Mouse (Mus musculus): ENCODE data around the gene Popdc3.
A peak's percentile ranks its signal among the peaks of the same experiment; 100 is the strongest.
"Not testable (repeated sequence)": the region's sequence is repeated elsewhere in the genome, so short reads cannot be mapped to it uniquely, and the experiment has no call there.

Gene Popdc3

DNA sequence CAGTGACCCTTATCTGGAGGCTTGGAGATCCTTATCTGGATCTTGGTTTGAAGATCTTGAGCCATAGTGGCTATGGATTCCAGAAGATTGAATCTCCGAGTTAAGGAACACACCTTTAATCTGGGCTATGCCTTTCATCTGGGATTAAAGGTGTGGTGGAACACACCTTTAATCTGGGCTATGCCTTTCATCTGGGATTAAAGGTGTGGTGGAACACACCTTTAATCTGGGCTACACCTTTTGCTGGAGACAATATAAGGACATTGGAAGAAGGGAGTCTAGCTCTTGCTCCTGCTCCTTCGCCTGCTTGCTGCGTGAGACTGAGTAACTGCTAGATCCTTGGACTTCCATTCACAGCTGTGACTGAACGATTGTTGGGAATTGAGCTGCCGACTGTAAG is at the start of gene Popdc3:
TSS of gene Popdc3 (plus strand) at position 301 of the 400 bp plus-strand sequence.
- DNase-seq: not testable (repeated sequence)

DNA sequence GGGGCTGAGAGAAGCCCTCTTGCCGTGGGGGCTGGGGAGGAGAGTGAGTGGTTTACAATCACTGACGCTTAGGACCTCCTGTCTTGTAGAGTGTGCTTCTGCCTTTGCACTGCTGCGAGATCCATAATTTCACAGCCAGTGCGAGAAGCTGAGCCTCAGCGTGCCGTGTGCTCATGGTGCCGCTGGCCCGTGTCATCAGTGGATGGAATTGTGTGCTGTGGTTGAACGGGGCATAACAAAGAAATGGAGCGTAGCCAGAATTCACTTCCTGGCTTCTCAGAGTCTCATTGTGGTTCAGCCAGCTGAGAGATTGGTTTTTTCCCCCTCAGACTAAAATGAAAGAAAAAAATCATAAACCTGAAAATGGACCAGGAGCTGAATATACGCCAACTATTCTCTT is 48.8 kb upstream of the Popdc3 start:
- DNase-seq: peak; percentile 30

DNA sequence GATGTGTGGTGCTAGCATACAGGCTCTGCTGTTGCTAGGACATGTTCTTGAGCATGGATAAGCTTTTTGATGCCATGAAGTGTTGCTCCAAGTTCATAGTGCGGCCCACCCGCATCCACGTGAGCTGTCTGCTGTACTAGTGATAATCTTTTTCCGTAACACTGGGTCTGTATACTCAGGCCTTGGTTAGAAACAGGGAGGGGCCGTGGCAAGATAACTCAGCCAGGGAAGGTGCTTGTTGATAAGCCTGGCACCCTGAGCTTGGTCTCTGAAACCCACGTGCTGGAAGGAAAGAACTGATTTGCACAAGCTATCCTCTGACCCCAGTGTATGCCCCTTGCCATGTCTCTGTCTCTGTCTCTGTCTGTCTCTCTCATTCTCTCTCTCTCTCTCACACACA is 47.9 kb upstream of the Popdc3 start:
- DNase-seq: no peak

DNA sequence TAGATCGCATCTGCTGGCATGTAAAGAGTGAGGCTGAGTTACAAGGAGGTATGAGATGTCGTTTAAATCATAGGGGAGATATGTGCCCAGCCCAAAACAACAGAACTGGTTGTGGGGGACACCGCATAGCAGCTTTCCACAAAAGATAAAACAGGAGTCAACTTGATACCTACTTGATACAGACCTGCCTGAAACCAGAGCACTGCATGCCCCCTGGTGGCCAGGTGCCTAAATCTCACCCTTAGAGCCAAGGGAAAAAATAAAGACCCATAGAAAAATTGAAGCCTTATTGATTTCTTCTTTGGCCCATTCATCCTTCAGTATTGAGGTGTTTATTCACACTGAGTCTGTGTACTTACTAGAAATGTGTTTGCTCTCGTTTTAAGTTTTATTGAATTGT is 45.5 kb upstream of the Popdc3 start:
- DNase-seq: peak; percentile 73

DNA sequence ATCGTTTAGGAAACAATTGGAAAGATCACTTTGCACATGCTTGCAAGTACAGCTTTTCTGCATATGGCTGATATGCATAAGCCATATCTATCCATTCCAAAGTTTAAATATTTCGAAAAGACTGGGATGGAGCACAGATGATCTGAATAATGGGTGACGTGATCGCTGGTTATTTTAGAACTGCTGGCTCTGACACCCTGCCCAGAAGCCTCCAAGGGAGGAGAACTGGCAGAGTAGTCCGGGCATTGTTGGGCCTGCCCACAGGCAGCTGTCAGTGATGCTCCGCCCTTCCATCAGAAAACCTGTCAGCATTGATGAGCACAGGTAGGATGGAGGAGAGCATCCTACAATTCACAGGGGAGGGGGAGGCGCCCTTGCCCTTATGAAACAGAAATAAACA is 41.1 kb upstream of the Popdc3 start:
- no peak for DNase-seq

DNA sequence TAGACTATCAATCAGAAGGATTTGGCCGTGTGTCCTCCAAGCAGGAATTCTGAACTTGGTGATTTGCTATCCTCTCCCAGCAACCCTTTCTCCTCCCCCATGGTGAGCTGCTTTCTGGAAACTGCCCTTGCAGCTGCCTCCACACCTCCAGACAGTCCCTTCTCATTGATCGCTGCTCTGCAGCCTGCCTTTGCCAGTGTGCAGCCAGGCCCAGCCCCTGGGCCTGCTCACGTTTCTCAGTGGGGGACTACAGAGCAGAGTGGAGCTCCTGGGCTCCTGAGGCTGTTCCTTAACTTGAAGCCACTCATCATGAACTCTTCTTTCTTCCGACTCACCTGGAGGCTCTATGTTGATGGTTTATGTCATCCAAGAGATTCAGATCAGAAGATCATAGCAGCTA is 38.0 kb upstream of the Popdc3 start:
- DNase-seq: no peak

DNA sequence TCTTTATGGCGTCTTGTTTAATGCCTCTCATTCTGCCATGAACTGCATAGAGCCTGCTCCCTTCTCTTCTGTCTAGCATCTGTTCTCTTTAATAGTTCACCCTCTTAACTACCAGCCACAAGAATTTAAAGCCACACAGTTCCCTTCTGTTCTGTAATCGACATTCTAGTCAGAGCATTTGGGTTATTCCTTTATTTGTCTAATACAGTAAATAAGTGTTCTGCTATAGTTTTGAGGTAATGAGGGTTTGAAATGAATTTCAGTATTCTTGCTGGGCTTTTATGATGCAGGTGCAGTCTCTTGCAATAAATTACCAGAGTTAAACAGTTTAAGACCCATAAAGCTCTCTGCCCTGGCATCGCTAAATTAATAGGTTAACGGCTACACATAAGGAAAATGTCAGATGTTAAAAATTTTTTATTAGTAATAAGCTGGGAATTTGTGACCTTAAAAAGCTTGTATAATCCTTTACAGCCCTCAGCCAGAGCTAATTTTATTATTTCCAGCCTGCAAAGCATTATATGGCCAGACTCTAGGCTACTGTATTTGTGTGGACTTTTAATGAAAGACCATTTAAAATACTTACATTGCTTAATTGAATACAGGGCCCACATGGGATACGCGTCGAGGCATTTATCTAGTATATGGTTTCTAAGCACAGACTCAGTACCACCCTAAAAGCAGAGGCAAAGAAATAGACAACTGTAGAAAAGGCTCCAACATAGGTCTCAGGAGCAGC is 37.3 kb upstream of the Popdc3 start:
- no peak for DNase-seq

DNA sequence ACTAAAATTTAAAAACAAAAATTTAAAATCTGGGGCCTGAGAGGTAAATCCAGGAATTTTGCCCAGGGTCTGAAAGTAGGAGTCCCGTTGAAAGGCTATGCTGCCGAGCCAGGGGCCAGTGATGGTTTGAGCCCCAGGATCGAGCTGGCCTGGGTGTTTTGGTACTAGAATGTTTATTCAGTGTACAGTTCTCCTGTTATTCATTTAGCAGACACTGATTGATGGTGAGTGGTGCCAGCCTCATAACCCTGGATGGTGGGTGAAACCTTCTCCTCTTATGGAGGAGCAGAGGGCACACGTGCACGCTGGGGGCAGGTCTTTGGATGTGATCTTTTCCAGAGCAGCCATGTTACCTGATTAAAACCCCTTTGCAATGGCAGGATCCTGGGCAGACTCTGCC is 35.5 kb upstream of the Popdc3 start:
- no peak for DNase-seq

DNA sequence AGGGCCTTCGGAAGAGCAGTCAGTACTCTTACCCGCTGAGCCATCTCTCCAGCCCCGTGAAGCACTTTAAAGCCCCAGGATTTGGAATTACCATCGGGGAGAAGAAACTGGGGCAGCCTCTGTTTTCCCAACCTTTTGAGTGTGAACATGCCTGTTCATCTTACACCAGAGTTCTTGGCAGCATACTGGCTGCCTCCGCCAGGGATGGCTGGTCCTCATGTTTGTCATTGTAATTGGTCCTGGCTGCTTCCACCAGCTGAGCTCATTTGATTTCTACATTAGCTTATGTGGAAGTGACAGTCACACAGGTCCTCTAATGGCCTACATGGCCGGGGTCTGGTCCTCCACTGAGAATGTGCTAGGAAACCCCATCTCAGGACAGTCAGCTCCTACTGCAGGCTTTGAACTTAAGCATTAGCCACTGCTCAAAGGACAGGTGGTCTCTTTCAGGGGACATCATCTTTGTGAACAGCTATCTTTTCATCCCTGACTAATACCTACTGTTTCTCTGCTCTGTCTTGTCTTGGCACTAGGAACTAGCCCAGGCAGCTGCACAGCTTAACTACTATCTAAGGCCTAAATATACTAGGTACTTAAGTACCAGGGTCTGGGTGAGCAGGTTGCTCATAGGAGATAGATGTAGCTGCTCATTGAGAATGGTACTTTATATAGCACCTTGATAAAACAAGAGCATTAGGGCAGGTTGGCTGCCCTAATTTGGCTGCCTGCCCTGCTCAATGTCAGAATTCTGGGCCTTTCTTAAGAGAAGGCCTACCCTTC is 33.7 kb upstream of the Popdc3 start:
- no peak for DNase-seq

DNA sequence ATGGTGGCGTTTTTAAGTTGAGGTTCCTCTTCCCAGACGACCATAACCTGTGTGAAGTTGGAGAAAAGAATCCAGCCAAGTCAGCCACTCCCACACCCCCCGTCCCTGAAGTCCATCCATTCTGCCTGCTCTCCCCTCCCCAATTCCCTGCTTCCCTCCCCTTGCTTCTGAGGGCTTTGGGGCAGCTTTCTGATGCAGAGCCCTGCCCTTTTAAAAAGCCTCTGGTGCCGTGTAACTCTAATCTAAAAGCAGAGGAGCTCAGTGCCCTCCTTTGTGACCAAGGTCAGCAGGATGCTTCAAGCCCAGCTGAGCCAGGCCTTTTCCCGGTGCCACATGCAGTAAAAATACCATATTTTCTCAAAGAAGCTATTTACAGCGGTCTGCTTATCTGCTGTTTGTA is 31.1 kb upstream of the Popdc3 start:
- no peak for DNase-seq

DNA sequence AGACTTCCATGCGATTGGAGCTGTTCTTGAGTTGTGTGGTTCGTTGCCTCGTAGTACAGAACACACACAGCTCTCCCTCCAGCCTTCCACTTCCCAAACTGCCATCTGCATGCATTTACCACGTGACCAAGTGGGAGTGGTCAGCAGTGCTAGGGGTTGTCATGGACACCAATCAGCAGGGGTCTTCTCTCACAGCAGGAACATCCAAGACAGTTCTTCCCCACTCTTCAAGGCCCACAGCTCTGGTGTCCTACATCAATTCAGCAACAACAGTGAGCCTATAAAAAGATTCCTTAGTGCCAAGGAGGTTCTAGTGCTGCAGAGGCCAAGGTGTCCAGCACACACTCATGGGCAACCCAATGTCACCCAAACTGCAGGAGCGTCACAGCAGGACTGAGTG is 26.8 kb upstream of the Popdc3 start:
- DNase-seq: no peak

DNA sequence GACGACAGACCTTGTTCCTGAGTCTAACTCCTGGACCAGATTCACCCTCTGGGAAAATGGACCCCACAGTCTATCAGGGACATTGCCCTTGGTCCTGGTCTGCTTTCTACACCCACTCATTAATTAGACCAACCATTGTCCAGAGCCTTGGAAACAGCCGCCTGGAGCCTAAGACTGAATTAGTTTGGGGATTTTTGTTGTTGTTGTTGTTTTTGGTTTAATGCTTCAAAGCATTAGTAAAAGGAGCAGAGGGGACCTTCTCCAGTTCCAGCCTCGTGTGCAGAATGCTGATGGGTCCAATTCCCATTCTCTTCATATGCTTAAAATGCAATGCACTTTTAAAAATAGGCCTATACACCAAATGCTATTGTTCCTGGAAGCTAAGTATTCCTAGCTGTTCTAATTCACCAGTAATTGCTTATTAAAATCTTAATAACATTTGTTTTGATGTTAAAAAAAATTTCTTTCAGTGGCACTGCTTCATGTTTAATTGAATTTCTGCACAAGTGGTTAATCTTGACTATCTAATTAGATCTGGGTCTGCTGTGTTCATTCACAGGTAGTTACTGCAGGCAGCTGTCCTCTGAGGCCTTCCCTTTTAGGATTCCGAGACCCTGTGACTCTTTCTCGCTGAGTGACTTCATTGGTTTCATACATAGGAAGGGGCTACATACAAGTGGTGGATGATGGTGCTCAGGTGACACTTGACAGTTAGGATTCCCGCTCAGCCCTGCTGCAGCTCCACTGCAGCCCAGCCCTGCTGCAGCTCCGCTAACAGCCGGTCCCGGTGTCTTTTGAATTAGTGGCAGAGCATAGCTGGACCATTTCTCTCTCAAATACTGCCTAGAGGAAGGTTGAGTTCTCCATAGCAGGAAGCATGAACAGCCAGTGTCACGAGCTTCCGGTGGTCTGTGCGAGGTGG is 25.9 kb upstream of the Popdc3 start:
- DNase-seq: no peak

DNA sequence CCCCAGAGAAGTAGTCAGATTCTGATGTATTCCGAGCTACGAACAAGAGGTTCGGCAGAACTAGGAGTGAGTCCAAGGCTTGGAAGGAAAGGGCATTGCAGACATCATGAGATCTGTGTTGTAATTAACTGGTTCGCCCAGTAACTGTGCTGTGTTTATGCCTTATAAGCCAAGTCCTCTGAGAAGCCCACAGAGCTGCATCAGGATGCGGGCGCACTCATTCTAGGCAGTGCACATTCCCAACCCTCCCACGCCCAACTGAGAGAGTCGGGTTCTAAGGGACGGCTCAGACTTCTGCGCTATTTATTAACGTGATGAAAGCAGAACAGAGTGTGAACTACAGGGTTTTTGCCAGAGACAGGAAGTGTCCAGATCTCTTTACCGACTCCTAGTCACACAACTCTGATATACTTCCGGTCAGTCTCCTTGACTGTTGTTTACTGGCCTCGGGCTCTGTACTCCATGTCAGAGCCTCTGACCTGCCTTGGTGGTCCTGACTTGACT is 23.3 kb upstream of the Popdc3 start:
- DNase-seq: no peak

DNA sequence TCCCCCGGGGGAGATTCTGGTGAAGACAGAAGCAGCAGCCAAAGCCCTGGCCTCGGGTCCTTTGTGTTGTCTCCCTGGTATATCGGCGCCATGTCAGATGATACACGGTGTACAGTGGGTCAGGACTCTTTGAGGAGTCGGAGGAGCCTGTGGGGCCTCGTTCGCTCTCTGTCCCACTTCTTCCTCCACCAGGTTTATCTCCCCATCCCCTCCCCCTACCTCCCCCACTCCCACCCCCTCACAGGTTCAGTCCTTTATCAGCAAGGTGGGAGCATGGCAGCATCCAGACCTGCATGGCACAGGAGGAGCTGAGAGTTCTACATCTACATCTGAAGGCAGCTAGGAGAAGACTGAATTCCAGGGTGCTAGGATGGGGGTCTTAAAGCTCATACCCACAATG is 12.0 kb upstream of the Popdc3 start:
- no peak for DNase-seq

DNA sequence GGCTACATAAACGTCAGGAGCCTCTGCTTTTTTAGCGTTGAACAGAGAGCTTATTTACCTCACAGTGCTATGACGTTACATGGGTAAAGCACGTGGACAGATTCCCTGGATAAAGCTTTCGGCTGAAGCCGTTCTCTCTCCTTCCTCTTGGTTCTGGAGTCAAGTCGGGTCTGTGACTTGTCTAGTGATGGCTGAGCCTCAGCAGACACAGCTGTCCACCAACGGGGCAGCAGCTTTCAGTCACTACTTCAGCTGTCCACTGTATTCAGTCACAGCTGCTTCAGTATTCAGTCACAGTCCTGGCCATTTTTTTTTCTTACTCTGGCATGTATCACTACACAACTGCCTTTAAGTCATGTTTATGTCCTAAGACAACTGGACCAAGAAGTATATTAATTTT is 4.0 kb upstream of the Popdc3 start:
- no peak for DNase-seq

DNA sequence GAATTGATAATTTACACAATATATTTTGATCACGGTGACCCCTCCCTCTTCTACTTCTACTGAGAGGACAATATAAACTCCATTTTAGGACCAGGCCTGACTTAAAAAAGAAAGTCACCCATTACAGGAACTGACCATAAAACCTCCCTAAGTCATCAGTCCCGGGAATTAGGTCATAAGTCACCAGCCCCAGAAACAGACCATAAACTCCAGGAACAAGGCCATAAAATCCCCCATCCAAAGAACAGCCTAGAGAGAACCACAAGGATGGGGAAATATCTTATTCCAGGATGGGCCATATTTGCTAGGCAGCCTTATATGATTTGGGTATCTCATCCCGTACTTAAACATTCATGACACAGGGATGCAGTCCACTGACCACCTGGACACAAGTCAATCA is 3.6 kb upstream of the Popdc3 start:
- no peak for DNase-seq

DNA sequence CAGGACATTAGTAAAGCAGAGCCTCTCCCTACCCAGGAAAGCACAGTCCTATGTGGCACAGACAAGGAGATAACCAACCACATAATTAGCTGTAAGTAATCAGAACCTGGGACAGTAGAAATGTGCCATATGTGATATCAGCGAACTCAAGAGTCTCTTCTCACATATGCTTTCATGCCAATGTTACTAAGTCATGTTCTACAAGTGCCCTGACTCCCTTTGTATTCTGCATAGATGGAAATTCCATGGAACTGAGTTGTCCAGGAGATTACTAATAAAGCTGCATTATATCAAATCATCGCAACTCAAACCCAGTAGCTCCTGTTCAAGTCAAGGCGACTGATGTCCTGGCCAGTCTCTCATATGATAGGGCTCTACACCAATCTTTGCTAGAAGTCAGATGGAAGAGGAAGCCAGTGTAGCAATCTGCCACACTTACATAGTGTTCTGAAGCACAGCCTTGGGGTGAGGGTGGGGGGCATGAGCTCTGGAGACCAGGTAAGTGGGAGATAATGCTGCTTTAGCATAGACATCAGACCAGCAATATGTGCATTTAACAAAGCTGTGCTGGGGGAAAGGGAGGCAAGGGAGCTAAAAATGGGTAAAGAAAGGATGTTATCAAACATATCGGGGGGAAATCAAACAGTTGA is 2.9 kb downstream of the Popdc3 start:
- DNase-seq: no peak

DNA sequence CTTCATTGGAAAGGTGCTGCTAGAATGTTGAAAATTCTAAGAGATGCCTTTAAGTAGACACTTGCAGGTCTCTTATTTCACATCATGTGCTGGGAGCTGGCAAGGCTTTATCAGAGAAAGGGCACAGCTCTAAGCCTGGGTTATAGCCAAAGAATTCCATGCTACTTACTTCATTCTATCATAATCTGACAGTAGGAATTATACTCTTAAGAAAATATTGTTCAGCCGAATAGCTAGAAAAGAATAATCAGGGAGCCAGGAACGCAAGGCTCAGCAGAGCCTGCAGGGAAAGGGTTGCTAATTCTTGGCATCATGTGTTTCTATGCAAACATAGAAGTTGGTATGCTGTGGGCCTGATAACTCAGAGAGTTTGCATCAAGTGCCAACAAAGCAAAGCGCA is 3.4 kb downstream of the Popdc3 start:
- DNase-seq: peak; percentile 40

DNA sequence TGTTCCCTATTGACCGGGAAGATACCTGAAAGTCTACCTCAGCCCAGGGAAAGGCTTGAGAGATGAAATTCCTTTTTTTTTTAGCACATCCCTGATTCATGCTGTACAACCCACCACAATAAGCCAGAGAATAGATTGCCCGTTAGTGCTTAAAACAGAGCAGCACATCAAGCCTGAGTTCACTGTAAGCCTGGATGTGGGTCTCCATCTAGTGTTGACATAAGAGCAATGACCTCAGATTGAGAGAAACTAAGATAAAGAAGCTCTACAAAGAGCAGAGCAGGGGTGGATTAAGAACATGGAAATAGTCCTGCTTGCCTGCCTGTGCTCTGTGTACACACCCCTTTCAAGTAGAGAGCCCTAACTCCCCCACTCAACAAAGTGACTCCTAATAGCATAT is 7.6 kb downstream of the Popdc3 start:
- no peak for DNase-seq

DNA sequence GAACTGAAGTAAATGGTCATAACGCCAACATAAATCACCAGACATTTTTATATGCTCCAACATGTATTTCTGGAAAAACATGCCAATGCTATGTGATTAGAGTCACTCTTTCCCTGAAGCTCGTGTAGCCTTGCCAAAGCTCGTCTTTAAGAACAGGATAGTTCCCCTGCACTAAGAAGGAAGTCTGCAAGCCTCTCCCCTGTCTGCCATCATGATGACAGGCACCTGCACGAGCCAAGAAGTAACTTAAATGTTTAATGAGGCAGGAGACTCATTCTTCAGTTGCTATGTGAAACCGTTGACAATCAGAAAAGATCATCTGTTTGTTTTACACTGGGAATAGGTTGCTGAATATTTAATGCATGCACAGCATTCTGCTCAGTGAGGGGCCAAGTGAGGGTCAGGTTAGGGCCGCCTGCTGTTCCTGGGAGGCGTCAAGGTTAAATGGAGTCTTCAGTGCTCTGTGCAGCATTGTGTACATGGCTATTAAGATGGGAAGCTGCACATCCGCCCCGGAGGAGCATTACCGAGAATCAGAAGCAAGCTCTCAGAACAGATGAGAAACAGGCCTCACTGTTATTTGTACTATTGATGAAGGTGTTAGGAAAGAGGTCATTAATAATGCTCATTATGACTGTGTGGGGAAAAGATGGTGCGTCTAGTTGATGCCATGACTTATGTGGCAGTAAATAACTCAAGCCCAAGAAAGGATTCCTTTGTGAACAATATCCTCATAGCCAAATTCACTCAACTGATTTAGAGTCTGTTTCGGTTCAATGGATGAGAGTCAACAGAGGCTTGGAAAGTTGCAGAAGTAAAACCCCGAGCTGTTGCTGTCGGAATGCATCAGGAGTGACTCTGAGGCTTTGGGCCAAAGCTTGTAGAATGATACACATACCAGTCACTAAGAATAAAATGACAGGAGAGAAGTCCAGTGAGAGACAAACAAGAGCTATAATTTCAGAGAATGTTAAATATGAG is 15.7 kb downstream of the Popdc3 start:
- no peak for DNase-seq

DNA sequence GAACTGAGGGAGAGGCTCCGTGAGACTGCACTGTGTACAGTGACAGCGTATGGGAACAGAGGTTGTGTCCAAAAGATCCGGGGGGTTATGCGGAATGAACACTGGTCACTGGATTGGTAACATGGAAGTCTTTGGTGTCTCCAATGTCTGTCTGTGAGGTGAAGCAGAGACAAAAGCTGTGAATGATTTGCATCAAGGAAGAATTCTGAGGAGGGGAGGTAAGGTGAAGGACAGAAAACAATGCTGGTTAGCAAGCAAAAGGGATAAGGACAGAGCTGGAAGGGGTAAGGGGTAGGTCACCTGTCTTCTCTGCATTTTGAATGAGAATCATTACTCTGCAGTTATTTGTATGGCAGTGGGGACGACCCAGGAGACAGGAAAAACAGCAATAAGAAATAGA is 16.6 kb downstream of the Popdc3 start:
- no peak for DNase-seq
